Mouse (Mus musculus) adipocyte (in vitro differentiated cells): ENCODE results near the gene Ermap.

Experiments used
- DNase-seq: peaks from one replicate; pipeline ENCODE4 v3.0.0-alpha.2; 2016; ENCODE audit warnings: low spot score

The Ermap gene

GRCm38 (mm10) chr4:119185771-119186170, 4.0 kb downstream of the Ermap start:
- no peak for DNase-seq

GRCm38 (mm10) chr4:119183525-119183924, 6.3 kb downstream of the Ermap start:
- no peak for DNase-seq

- DNase-seq = no peak
These were observed 8.4 kb downstream of the Ermap start for GRCm38 (mm10) chr4:119181456-119181855.

DNA sequence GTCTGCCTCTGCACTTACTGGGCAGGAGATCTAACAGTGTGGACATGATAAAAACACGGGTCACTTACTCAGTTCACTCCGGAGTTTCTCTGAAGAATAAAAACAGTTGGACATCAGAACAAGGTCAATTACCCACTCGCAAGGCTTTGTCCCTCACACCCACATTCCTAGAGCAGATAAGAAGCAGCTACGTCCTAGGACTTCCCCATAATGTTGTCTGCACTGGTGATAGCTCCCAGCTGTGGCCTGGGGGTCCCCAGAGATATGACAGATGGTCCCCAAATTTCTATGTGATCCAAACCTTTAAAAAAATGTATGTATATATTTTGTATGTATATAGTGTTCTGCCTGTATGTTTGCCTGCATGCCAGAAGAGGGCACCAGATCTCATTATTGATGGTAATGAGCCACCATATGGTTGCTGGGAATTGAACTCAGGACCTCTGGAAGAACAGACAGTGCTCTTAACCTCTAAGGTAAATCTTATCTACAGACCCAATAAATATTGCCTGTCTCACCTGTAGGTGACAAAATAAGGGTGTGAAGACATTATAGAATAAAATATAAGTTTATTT, 9.6 kb downstream of the Ermap start:
- no peak for DNase-seq

GRCm38 (mm10) chr4:119178331-119178730, 11.5 kb downstream of the Ermap start:
- DNase-seq = no peak

DNA sequence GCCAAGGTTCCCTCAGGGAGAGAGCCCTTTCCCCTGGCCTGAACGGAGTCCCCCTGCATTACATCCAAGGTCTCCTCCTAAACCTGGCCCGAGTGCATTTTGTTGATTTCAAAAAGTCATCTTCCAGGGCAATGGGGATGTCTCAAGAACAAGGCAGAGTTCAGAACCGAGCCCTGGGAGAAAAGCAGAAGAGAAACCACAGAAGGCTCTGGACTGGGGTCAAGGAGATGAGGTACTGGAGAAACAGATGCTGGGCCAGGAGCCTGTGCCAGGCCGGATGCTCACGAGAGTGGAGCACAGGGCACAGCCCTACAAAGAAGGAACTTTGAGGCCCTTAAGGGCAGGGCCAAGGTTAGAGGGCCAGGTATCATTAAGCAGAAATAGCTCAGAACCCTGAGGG, 12.1 kb downstream of the Ermap start:
- peak; percentile 12 for DNase-seq

- peak; percentile 95 for DNase-seq
These were observed 15.9 kb downstream of the Ermap start, which contains the start of gene Zfp691 for GRCm38 (mm10) chr4:119173851-119174453. TSS of gene Zfp691 (minus strand) at chr4:119174195.

DNA sequence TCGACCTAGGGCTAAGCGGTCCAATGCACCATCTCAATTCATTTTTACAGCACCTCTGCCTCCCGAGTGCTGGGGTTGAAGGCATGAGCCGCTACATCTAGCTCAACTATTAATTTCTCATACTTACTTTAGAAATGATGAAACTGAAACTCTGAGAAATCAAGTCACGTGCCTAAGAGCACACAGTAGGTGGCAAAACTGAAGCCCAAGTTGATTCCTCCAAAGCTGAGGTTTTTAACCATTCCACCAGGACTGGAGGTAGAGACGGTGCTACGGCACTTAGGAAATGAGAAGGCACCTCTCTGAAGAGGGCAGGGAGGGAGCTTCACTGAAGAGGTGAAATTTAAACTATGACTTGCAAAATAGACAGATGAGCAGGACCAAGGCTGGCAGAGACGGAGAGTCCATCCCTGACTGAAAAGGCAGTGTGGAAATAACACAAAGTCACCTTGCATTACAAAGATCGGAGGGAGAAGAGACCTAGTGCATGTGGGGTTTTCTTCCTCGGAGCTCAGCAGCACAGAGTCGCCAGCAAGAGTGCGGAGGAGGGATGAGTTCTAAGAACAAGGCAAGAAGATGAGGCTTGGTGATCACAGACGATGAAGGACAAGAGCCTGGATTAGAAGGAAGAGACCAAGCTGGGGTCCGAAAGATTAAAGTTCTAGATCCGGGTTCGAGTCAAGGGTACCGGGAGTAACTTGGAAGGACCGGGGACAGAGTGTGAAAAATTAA, 16.7 kb downstream of the Ermap start:
- no peak for DNase-seq

- DNase-seq = peak; percentile 93
These were observed 22.1 kb downstream of the Ermap start for GRCm38 (mm10) chr4:119167663-119168062.

DNA sequence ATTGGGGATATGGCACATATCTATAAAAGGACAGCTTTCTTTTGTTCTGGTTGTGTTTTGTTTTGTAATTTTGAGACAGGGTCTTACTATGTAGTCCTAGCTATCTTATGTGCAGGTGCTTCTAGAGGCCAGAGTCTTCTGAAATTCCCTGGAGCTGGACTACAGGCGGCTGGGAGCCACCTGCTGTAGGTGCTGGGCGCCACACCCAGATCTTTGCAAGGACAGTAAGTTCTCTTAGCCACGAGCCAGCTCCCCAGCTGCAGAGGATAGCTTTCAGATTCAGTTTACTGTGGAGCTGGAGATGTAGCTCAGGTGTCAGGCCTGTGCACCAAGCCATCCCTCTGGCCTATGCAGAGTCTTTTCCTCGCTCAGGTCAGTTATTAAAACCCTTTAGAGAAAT, 22.7 kb downstream of the Ermap start:
- DNase-seq = no peak

GRCm38 (mm10) chr4:119165916-119166315, 23.9 kb downstream of the Ermap start:
- DNase-seq = no peak

DNA sequence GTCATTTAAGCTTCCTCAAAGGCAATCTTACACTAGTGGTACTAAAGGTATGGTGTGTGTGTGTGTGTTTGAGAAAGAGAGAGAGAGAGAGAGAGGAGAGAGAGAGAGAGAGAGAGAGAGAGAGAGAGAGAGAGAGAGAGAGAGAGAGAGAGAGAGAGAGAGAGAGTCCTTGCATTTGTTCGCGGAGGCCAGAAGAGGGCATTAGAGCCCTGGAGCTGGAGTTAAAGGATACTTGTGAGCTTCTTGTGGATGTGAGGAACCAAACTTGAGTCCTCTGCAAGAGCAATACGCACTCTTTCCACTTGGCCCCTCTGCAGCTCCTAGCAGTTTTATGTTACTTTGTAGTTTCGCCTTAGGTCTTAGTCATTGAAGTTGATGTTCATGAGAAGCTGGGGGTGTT, 26.8 kb downstream of the Ermap start:
- DNase-seq = no peak

DNA sequence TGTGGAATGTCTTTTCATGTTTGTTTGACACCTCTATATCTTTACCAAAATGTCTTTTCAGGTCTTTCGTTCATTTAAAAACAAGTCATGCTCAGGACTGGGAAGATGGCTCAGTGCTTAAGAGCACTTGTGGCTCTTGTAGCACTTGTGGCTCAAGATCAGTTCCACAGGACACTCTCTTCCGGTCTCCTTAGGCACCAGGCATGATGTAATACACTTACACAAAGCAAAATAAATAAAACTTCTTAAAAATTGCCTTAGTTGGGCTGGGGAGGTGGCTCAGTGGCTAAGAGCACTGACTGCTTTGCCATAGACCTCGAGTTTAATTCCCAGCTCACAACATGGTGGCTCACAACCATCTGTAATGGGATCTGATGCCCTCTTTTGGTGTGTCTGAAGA, 28.5 kb downstream of the Ermap start:
- no peak for DNase-seq

- no peak for DNase-seq
These were observed 31.9 kb downstream of the Ermap start for GRCm38 (mm10) chr4:119157891-119158290.

DNA sequence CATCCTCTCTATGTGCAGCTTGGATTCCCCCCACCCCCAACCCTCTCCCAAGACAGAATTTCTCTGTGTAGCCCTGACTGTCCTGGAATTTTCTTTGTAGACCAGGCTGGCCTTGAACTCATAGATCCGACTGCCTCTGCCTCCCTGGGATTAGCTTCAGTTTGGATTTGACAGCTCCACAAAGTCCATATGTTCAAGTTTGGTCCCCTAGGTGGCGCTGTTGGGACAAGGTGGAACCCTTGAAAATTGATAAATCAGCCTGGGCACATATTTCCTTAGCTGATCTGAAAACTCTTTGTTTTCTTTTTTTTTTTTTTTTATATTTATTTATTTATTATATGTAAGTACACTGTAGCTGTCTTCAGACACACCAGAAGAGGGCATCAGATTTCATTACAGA, 32.6 kb downstream of the Ermap start:
- peak; percentile 43 for DNase-seq

DNA sequence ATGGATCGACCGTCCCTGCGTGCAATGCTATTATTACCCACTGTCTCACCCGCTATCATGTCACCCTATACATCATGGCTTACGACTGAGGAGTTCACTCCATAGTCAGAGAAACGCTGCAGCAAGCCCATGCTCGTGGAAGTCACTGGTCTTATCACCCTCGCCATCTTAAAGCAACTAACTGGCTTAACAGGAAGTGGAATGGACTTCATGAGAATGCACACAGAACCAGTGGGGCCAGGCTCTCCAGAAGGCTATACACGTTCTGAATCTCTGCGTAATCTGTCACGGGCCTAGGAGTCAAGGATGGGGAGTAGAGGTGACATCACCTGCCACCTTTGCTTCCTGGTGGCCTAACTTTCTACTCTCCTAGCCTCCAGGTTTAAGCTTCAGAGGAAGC, 41.1 kb downstream of the Ermap start:
- no peak for DNase-seq

DNA sequence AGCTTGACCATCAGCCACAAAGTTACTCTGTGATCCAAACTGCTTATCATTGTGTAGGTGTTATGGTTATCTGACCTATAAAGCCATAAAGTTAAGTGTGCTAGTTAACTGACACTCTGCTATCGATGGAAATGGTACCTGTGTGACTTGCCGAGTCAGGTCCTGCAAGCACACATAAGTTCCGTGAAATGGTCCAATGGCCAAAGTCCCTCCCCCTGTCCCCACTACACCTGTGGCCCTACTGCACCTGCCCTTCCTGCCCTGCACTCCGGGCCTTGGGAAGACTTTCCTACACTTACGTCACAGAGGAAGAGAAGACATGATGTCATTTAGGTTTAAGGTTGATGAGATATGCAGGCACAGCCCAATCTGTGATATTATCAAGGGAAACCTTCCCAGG, 42.5 kb downstream of the Ermap start:
- no peak for DNase-seq

- no peak for DNase-seq
These were observed 43.0 kb downstream of the Ermap start for GRCm38 (mm10) chr4:119146816-119147215.

GRCm38 (mm10) chr4:119142230-119142871, 47.5 kb downstream of the Ermap start:
- DNase-seq = no peak

GRCm38 (mm10) chr4:119141191-119141590, 48.6 kb downstream of the Ermap start:
- DNase-seq = no peak

GRCm38 (mm10) chr4:119140126-119140525, 49.7 kb downstream of the Ermap start:
- DNase-seq = peak; percentile 54

- DNase-seq = no peak
These were observed 51.0 kb downstream of the Ermap start for GRCm38 (mm10) chr4:119138776-119139175.

DNA sequence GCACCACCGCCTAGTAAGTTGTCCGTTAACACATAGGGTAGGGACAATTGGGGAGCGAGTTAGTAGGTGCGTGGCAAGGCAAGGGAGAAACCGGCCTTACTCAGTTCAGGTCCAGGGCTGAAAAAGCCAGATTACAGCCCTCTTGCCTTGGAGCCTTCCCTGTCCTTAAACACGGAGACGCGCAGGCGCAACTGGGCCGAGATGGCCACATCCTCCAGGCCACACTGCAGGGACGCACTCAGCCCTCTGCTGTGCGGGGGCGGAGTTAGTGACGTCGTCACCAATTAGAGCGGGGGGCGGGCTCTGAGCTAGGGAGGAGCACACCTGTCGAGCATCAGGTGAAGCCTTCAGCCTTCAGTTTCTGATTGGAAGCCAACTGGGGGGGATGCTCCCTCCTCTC, 51.6 kb downstream of the Ermap start:
- DNase-seq = no peak
